Mouse (Mus musculus) heart, adult 2 months (tissue): Measurements from ENCODE around the gene Mbnl2.

Experiments
- CTCF ChIP-seq: fragments of 200-600 bp; IDR thresholded peaks from 2 replicates; pipeline ENCODE4 v1.8.1; 2022; ENCODE audit warnings: antibody characterized with exemption, mild to moderate bottlenecking, moderate library complexity
- EP300 ChIP-seq: fragments of 200-500 bp; IDR thresholded peaks from 2 replicates; pipeline ENCODE4 v1.6.1; 2011; ENCODE audit warnings: low read depth, low read length, control low read depth; ENCODE audit not compliant: insufficient read depth

- TF ChIP-seq EP300, result no peak
- no peak for TF ChIP-seq CTCF
These were observed 92.1 kb downstream of the Mbnl2 start for GRCm38 (mm10) chr14:120367589-120367988.
